Mouse (Mus musculus) brain, embryonic 14.5 days (tissue): Measurements from ENCODE around the gene Taf1b.

ENCODE experiments used
- CTCF ChIP-seq: fragments of 200-500 bp; IDR thresholded peaks from 2 replicates; pipeline ENCODE4 v1.5.1; 2012; ENCODE audit warnings: inconsistent platforms, mild to moderate bottlenecking, moderate library complexity, borderline replicate concordance; ENCODE audit not compliant: insufficient read depth, insufficient read length; ENCODE audit errors: extremely low read depth
- POLR2A ChIP-seq: fragments of 200-500 bp; IDR thresholded peaks from 2 replicates; pipeline ENCODE4 v1.6.1; 2012; ENCODE audit warnings: mild to moderate bottlenecking, inconsistent platforms, borderline replicate concordance; ENCODE audit not compliant: poor library complexity, insufficient read depth, insufficient read length, severe bottlenecking; ENCODE audit errors: extremely low read depth

- TF ChIP-seq POLR2A, result no peak
- no peak for TF ChIP-seq CTCF
These were observed 67.2 kb downstream of the Taf1b start for GRCm38 (mm10) chr12:24565311-24565710.
